Mouse (Mus musculus): ENCODE measurements around the gene Miox.

Gene Miox

GRCm38 (mm10) chr15:89334271-89334670 is at the start of gene Miox:
TSS of gene Miox (plus strand) at chr15:89334398.
- no peak for ATAC-seq (ENCODE audit: low TSS enrichment)

- ATAC-seq (ENCODE audit: low TSS enrichment): peak; percentile 56
These were observed 49.2 kb upstream of the Miox start for GRCm38 (mm10) chr15:89285004-89285403.

GRCm38 (mm10) chr15:89285478-89285877 is 48.7 kb upstream of the Miox start:
- ATAC-seq (ENCODE audit: low TSS enrichment): peak; percentile 6; the same call in 1 of the 2 replicates

- ATAC-seq (ENCODE audit: low TSS enrichment): no peak
These were observed 48.1 kb upstream of the Miox start for GRCm38 (mm10) chr15:89286114-89286513.

- ATAC-seq (ENCODE audit: low TSS enrichment): no peak
These were observed 47.6 kb upstream of the Miox start for GRCm38 (mm10) chr15:89286582-89286981.

GRCm38 (mm10) chr15:89288227-89288767 is 45.9 kb upstream of the Miox start:
- ATAC-seq (ENCODE audit: low TSS enrichment): no peak

GRCm38 (mm10) chr15:89289455-89289854 is 44.7 kb upstream of the Miox start:
- ATAC-seq (ENCODE audit: low TSS enrichment): no peak

GRCm38 (mm10) chr15:89291521-89291920 is 42.7 kb upstream of the Miox start:
- no peak for ATAC-seq (ENCODE audit: low TSS enrichment)

- ATAC-seq (ENCODE audit: low TSS enrichment): no peak
These were observed 41.4 kb upstream of the Miox start for GRCm38 (mm10) chr15:89292795-89293194.

- ATAC-seq (ENCODE audit: low TSS enrichment): no peak
These were observed 40.4 kb upstream of the Miox start for GRCm38 (mm10) chr15:89293778-89294177.

- no peak for ATAC-seq (ENCODE audit: low TSS enrichment)
These were observed 38.5 kb upstream of the Miox start for GRCm38 (mm10) chr15:89295580-89296165.

GRCm38 (mm10) chr15:89296465-89296864 is 37.7 kb upstream of the Miox start:
- no peak for ATAC-seq (ENCODE audit: low TSS enrichment)

GRCm38 (mm10) chr15:89297695-89298094 is 36.5 kb upstream of the Miox start:
- no peak for ATAC-seq (ENCODE audit: low TSS enrichment)

- ATAC-seq (ENCODE audit: low TSS enrichment): no peak
These were observed 34.0 kb upstream of the Miox start for GRCm38 (mm10) chr15:89300180-89300579.

GRCm38 (mm10) chr15:89300600-89300999 is 33.6 kb upstream of the Miox start:
- no peak for ATAC-seq (ENCODE audit: low TSS enrichment)

GRCm38 (mm10) chr15:89305966-89306365 is 28.2 kb upstream of the Miox start:
- ATAC-seq (ENCODE audit: low TSS enrichment): no peak

GRCm38 (mm10) chr15:89307461-89307860 is 26.7 kb upstream of the Miox start:
- ATAC-seq (ENCODE audit: low TSS enrichment): no peak

GRCm38 (mm10) chr15:89308406-89309139 is 25.6 kb upstream of the Miox start:
- ATAC-seq (ENCODE audit: low TSS enrichment): no peak

GRCm38 (mm10) chr15:89309962-89310498 is 24.2 kb upstream of the Miox start:
- peak; percentile 60 for ATAC-seq (ENCODE audit: low TSS enrichment)

GRCm38 (mm10) chr15:89313359-89313758 is 20.8 kb upstream of the Miox start:
- ATAC-seq (ENCODE audit: low TSS enrichment): no peak

- ATAC-seq (ENCODE audit: low TSS enrichment): no peak
These were observed 20.1 kb upstream of the Miox start for GRCm38 (mm10) chr15:89314107-89314506.

GRCm38 (mm10) chr15:89314511-89315189 is 19.5 kb upstream of the Miox start:
- peak; percentile 16 for ATAC-seq (ENCODE audit: low TSS enrichment)

Data from frontal cortex, adult (tissue).